Mouse (Mus musculus) R1 (cell line): ENCODE measurements around the gene Scd1.
A peak's percentile ranks its signal among the peaks of the same experiment; 100 is the strongest.

Experiments
- DNase-seq: peaks from one replicate; pipeline ENCODE4 v3.0.0-alpha.2; 2018; ENCODE audit warnings: low read depth, low spot score

The Scd1 gene

GRCm38 (mm10) chr19:44365733-44366132, 41.9 kb downstream of the Scd1 start:
- DNase-seq, result no peak

- DNase-seq, result no peak
Measured at GRCm38 (mm10) chr19:44364029-44364428, 43.6 kb downstream of the Scd1 start.

- DNase-seq, result peak; percentile 90
Measured at GRCm38 (mm10) chr19:44363529-44363928, 44.1 kb downstream of the Scd1 start.

DNA sequence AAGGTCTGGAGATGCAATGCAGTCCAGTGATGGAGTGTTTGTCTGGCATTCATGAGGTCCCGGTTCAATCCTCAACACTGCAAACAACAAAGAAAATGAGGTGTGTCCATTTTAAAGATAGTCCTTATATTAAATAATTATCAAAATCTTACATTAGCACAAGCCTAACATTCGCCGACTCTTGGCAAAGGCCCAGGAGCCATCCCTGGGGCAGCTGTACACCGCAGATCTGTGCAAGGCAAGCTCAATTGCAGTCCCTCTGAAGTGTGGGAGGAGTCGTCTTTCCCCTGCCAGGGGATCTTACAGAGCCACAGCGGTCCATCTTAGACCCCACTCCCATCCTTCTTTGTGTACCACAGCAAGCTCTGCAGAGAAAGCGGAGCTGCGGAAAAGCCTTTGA, 49.0 kb downstream of the Scd1 start:
- no peak for DNase-seq

DNA sequence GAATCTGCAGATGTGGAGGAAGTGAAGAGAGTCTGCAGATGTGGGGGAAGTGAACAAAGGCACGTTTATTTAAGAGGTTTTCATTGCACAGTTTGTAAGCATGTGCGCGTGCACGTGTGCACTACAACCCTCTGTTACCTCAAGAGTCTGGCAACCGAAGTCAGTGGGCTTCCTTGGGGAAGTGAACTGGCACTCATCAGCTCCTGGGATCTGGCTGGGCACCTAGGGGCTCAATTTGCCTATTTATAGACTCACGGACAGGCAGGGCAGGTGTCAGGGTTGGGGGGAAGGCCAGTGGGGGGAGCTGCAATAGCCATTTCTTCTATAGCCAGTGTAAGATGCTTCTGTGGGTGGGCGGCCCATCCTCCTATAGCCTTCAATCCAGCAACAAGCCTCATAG, 55.9 kb downstream of the Scd1 start:
- no peak for DNase-seq

DNA sequence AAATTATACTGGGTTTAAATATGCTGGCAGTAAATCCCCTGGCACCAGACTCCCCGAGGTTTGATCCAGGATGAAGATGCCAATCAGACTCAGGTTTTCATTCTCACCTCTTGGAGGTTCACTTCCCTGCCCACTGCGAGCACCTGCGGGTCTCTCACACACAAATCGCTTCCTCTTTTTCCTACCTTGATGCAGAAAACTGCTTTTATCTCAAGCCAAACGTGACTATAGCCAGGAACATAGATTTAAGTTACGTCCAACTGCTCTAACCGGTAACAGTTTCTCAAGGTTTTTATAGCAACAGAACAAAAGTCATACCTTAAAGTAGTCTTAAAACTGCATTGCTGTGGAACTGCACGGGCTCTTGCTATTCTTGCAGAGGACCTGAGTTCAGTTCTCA, 58.0 kb downstream of the Scd1 start:
- no peak for DNase-seq
